Mouse (Mus musculus): ENCODE measurements around the gene Art5. TPM values are rescaled to one million over a fixed set of nuclear protein-coding genes. Genes with fewer than 3 reads are reported as not detected.

Art5 gene
- polyA plus RNA-seq (2015; fragmentation: Nextera tagmentation; extraction: Ambion mirVana): 1.2 and 1.8 TPM in 2 replicates

DNA sequence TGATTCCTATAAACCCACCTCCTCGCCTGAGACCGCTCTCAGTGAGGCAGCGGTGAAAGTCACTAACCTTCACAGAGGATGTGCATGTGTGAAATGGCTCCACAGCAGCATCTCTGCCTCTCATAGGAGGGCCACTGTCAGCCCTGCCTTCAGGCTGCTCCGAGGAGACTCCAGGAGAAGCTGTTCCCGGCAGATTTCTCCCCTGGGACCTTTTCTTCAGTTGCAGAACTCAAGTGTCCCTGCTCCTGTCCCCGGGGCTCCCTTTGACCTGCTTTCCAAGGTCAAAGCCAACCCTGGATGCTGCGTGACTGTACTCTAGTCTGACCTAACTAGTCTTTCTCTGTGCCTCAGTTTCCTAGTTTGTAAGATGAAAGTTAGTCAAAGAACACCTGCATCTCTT is at the start of gene Art5:
Gene Art5 (minus strand): TSS at position 319 of the 400 bp plus-strand sequence.
- WGBS: 75% methylated on average over 7 of the region's 7 CpGs
- peaks cover 4% of the 10 kb centered on the region; the same call in 1 of the 2 replicates for H3K4me1 ChIP-seq
- no peak for ATAC-seq (ENCODE audit: insufficient number of reproducible peaks, insufficient read depth, low FRiP score, low TSS enrichment, low read depth)

DNA sequence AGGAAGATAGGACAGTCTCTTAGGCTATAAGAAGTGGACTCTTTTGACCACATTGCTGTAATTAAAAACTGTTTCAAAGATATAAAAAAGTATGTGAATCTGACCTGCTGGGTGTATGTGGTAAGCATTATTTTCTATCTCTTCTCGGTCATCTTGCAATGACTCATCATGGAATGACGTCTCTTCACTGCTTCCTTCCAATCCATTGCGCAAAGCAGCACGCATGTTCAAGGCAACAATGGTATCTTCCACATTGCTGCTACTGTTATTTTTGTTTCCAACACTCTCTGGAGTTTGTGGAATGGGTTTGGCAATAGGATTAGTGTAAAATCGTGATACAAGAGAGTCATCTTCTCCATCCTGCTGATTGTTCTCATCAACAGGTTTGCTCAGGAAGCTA is 44.4 kb upstream of the Art5 start:
- 95% methylated on average over 5 of the region's 5 CpGs for WGBS
- Histone ChIP-seq H3K36me3 (peaks cover 56% of the 10 kb centered on the region), H3K27ac (no peak overlapping the region), H3K4me1 (no peaks in the 10 kb centered on the region), H3K4me2 (no peak overlapping the region), H3K9ac (no peak overlapping the region), H3K4me3 (no peak overlapping the region), H3K27me3 (no peaks in the 10 kb centered on the region), H3K9me3 (no peaks in the 10 kb centered on the region)
- no peak for ATAC-seq (ENCODE audit: insufficient number of reproducible peaks, insufficient read depth, low FRiP score, low TSS enrichment, low read depth)

More for the DNA sequence above, at the start of gene Art5:
- Histone ChIP-seq H3K27ac (no peak within 1 kb of the TSS), H3K4me3 (no peak within 1 kb of the TSS), H3K9me3 (no peaks in the 10 kb centered on the region), H3K4me2 (no peak within 1 kb of the TSS), H3K9ac (no peak within 1 kb of the TSS), H3K36me3 (no peaks in the 10 kb centered on the region), H3K27me3 (no peaks in the 10 kb centered on the region)

DNA sequence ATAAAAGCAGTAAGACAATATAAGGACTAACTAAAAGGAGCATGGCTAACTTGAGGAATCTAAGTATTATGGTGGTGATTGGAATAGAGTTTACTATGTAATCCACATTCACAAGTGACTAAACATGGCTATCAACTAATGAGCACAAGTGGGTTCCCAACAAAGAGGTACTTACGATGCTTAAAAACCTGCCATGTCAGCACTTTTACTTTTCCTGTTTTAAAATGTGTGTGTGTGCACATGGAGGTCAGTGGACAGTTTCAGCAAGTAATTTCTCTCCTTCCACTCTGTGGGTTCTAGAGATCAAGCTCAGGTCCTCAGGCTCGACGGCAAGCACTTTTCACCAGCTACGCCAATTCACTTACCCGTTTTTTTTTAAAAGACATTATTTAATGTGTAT is 28.6 kb upstream of the Art5 start:
- H3K27me3 ChIP-seq: no peaks in the 10 kb centered on the region
- WGBS: 95% methylated on average over 5 of the region's 5 CpGs
- no peaks in the 10 kb centered on the region for H3K9me3 ChIP-seq
- H3K27ac ChIP-seq: no peak overlapping the region
- no peak overlapping the region for H3K4me2 ChIP-seq
- H3K4me1 ChIP-seq: no peaks in the 10 kb centered on the region
- ATAC-seq (ENCODE audit: insufficient number of reproducible peaks, insufficient read depth, low FRiP score, low TSS enrichment, low read depth): no peak
- no peak overlapping the region for H3K4me3 ChIP-seq
- no peak overlapping the region for H3K9ac ChIP-seq
- H3K36me3 ChIP-seq: peaks cover 85% of the 10 kb centered on the region

DNA sequence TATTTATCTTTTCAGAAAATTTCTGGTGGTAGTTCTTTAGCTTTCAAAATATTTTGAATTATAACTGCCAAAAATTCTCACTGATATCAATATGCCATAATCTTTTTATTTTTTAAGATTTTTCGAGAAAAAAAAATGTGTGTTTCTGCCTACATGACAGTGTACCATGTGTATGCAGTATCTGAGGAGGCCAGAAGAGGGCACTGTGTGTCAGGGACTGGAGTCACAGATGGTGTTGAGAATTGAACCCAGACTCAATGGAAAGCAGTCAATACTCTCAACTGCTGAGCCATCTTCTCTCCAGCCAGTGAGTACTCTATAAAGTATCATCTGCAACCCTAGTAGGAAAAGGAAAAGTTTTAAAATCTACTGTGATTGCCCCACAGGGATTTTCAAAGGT is 28.2 kb upstream of the Art5 start:
- H3K4me3 ChIP-seq: no peak overlapping the region
- no peak overlapping the region for H3K4me2 ChIP-seq
- ATAC-seq (ENCODE audit: insufficient number of reproducible peaks, insufficient read depth, low FRiP score, low TSS enrichment, low read depth): no peak
- no peaks in the 10 kb centered on the region for H3K27me3 ChIP-seq
- no peak overlapping the region for H3K27ac ChIP-seq
- WGBS: 95% methylated on average over 1 of the region's 1 CpGs
- peaks cover 86% of the 10 kb centered on the region for H3K36me3 ChIP-seq
- no peaks in the 10 kb centered on the region for H3K4me1 ChIP-seq
- H3K9ac ChIP-seq: no peak overlapping the region
- no peaks in the 10 kb centered on the region for H3K9me3 ChIP-seq

DNA sequence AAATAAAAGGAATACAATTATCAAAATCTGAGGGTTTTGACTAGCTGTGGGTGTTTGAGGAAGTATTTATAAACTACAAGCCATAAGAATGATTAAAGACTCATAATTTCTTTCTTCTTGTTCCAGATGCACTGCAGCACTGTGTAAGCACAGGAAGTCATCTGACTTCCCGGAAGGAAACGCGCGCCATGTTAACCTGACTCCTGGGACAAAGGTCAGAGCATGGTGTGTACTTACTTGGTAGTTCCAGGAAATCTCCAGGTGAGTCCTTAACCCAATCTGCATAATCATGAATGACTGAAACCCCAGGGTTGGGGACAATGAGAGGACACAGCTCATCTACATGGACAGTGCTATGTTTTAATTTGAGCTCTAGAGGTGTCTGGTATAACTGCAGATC is 23.1 kb upstream of the Art5 start:
- no peak overlapping the region for H3K27ac ChIP-seq
- no peaks in the 10 kb centered on the region for H3K9me3 ChIP-seq
- H3K4me3 ChIP-seq: no peak overlapping the region
- WGBS: 93% methylated on average over 4 of the region's 4 CpGs
- H3K36me3 ChIP-seq: peaks cover 81% of the 10 kb centered on the region
- H3K9ac ChIP-seq: no peak overlapping the region
- H3K4me1 ChIP-seq: no peaks in the 10 kb centered on the region
- no peaks in the 10 kb centered on the region for H3K27me3 ChIP-seq
- H3K4me2 ChIP-seq: no peak overlapping the region
- no peak for ATAC-seq (ENCODE audit: insufficient number of reproducible peaks, insufficient read depth, low FRiP score, low TSS enrichment, low read depth)

DNA sequence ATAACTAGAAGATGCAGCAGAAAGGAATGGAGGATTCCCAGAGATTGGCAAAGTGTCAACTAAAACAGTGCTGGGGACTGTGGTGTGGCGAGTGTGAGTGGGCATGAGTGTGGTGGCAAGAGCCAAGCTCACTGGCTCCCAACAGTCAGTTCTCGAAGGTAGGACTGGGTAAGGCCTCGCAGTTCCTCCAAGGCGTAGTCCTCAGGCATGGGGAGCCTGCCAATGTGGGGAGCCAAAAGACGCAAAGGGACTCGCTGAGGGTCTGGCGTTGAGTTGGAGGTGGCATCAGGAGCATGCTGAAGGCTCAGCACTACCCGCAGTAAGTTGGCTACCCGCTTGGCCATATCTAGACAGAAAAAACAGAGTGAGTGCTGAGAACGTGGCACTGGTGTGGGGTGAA is 11.0 kb upstream of the Art5 start:
- Histone ChIP-seq H3K9ac (no peak overlapping the region), H3K9me3 (no peaks in the 10 kb centered on the region), H3K4me3 (no peak overlapping the region), H3K4me1 (no peaks in the 10 kb centered on the region), H3K27me3 (no peaks in the 10 kb centered on the region), H3K27ac (no peak overlapping the region), H3K36me3 (peaks cover 72% of the 10 kb centered on the region), H3K4me2 (no peak overlapping the region)
- 95% methylated on average over 10 of the region's 10 CpGs for WGBS
- ATAC-seq (ENCODE audit: insufficient number of reproducible peaks, insufficient read depth, low FRiP score, low TSS enrichment, low read depth): no peak

DNA sequence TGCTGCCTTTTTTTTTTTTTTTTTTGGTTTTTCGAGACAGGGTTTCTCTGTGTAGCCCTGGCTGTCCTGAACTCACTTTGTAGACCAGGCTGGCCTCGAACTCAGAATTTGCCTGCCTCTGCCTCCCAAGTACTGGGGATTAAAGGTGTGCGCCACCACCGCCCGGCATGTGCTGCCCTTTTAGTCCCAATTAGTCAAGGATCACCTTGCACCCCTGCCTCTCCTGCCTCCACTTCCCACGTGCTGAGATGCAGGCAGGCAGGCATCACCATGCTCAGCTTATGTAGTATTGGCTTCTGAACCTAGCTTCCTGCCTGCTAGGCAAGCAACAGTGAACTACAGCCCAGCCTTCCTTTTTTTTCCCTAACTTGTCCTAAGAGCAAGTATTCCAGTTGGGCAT is 8.1 kb upstream of the Art5 start:
- Histone ChIP-seq H3K4me3 (no peak overlapping the region), H3K27ac (no peak overlapping the region), H3K36me3 (peaks cover 43% of the 10 kb centered on the region), H3K4me1 (no peaks in the 10 kb centered on the region), H3K4me2 (no peak overlapping the region), H3K27me3 (no peaks in the 10 kb centered on the region), H3K9ac (no peak overlapping the region), H3K9me3 (no peaks in the 10 kb centered on the region)
- no peak for ATAC-seq (ENCODE audit: insufficient number of reproducible peaks, insufficient read depth, low FRiP score, low TSS enrichment, low read depth)
- WGBS: 61% methylated on average over 6 of the region's 6 CpGs

DNA sequence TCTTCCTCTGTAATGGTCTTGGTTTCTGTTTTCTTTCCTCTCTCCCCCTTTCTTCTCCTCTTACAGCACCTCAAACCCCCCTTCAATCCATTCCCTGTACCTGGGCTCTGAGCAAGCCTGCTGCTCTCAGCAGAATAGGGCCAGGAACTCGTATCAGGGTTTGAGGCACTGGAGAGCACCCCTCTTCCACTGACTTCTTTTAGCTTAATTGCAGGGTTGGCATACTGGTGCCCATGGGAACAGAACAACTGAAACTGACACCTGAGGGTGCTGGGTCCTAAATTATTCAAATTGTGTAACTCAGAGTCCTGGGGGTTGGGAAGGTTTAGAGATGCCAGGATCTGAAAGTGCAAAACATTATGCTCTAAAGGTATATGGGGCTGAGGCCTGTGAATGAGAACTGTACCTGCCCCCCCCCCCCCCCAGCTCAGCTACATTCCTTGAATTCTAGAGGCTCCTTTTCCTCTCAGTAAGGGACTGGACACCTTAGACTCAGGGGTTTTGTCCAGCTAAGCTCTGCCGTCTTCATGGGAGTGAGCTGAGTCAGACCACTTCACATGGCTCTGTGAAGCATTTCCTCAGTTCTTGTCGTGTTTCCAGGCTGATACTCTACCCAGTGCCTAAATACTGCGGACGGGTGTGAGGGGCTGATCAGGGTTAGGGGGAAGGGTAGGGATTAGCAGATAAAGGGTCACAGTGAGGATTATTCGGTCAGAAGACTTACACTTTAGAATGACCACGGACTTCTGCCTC is 7.5 kb upstream of the Art5 start, which contains the start of gene Chrna10:
Gene Chrna10 (minus strand): TSS at position 250 of the 753 bp plus-strand sequence.
- H3K9ac ChIP-seq: no peak within 1 kb of the TSS
- WGBS: 47% methylated on average over 7 of the region's 7 CpGs
- no peaks in the 10 kb centered on the region for H3K4me1 ChIP-seq
- no peak within 1 kb of the TSS for H3K27ac ChIP-seq
- ATAC-seq (ENCODE audit: insufficient number of reproducible peaks, insufficient read depth, low FRiP score, low TSS enrichment, low read depth): no peak
- H3K4me2 ChIP-seq: no peak within 1 kb of the TSS
- no peaks in the 10 kb centered on the region for H3K27me3 ChIP-seq
- H3K9me3 ChIP-seq: no peaks in the 10 kb centered on the region
- peaks cover 36% of the 10 kb centered on the region for H3K36me3 ChIP-seq
- H3K4me3 ChIP-seq: no peak within 1 kb of the TSS

DNA sequence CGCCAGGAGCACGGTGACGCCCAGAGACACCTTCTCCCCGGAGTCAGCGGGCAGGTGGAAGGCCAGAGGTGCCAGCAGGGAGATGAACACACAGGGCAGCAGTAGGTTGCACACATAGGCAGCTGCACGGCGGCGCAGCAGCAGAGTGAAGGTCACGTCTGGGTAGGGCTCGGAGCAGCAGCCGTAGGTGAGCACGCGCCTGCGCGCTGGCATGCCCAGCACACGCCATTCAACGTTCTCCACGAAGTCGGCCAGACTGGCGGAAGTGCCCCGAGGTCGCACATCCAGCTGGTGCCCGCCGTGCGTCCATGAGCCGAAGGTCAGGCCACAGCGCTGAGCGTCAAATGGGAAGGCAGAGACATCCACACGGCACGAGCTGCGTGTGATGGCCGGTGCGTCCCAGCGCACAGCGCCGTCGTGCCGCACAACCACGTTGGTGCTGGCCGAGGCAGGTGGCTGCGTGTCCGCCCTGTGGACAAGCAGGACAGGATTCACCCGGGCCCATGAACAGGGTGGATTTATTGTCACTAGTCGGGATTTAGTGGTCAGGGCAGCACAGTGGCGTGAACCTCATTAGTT is 4.0 kb upstream of the Art5 start:
- Histone ChIP-seq H3K9me3 (no peaks in the 10 kb centered on the region), H3K27ac (no peak overlapping the region), H3K4me1 (no peaks in the 10 kb centered on the region), H3K9ac (no peak overlapping the region), H3K4me2 (no peak overlapping the region), H3K36me3 (peaks cover 2% of the 10 kb centered on the region), H3K27me3 (no peaks in the 10 kb centered on the region), H3K4me3 (no peak overlapping the region)
- no peak for ATAC-seq (ENCODE audit: insufficient number of reproducible peaks, insufficient read depth, low FRiP score, low TSS enrichment, low read depth)
- 84% methylated on average over 45 of the region's 45 CpGs for WGBS

DNA sequence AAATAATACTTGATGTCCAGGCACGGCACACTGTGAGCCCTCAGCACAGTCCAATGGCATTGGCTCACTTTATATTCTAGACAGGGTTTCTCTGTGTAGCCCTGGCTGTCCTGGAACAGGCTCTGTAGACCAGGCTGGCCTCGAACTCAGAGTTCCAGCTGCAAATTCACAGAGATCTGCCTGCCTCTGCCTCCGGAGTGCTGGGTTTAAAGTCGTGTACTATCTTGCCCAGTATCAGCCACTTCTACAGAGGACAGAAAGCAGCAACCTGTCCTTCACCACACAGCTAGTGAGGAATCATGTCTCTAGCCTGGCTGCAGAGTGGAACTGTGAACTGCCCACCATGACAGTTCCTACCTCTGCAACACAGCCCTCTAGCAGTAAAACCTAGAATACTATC is 457 bp upstream of the Art5 start:
- Histone ChIP-seq H3K4me3 (no peak overlapping the region), H3K9ac (no peak overlapping the region), H3K36me3 (no peaks in the 10 kb centered on the region), H3K4me2 (no peak overlapping the region), H3K27me3 (no peaks in the 10 kb centered on the region), H3K27ac (no peak overlapping the region), H3K9me3 (no peaks in the 10 kb centered on the region), H3K4me1 (peaks cover 4% of the 10 kb centered on the region; the same call in 1 of the 2 replicates)
- no peak for ATAC-seq (ENCODE audit: insufficient number of reproducible peaks, insufficient read depth, low FRiP score, low TSS enrichment, low read depth)
- WGBS: 87% methylated on average over 4 of the region's 4 CpGs

DNA sequence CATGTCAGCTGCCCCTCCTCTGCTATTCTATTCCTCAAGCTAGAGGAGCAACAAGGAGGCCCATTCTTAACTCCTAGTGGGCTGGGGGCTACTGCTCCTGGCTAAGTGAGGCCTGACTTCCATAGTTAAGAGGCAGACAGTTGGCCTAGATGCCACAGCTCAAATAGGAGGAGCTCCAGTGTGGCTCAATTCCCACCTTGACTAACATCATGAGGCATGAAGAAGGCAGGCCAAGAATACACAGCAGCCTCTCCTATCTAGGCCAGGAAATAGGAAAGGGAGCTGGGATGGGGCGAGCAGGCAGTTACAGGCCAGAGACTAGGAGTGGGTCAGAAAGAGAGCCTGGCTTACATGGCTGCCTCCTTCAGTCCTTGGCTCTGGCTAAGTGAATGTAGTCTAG is 1.1 kb downstream of the Art5 start:
- Histone ChIP-seq H3K36me3 (no peaks in the 10 kb centered on the region), H3K4me2 (no peak overlapping the region), H3K27ac (no peak overlapping the region), H3K4me3 (no peak overlapping the region), H3K9ac (no peak overlapping the region), H3K9me3 (no peaks in the 10 kb centered on the region), H3K4me1 (peaks cover 4% of the 10 kb centered on the region; the same call in 1 of the 2 replicates), H3K27me3 (no peaks in the 10 kb centered on the region)
- 81% methylated on average over 1 of the region's 1 CpGs for WGBS
- no peak for ATAC-seq (ENCODE audit: insufficient number of reproducible peaks, insufficient read depth, low FRiP score, low TSS enrichment, low read depth)

DNA sequence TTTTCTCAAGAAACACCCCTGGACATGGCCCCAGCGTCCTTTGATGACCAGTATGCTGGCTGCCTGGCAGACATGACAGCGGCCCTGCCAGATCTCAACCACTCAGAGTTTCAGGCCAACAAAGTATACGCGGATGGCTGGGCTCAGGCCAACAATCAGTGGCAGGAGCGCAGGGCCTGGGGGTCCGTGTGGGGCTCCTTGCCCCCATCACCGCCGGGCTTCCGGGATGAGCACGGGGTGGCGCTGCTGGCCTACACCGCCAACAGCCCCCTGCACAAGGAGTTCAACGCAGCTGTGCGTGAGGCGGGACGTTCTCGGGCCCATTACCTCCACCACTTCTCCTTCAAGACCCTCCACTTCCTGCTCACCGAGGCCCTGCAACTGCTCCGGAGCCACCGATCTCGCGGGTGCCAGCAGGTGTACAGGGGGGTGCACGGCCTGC is 2.6 kb downstream of the Art5 start:
- Histone ChIP-seq H3K4me3 (peak overlapping the region; percentile 17), H3K9ac (peak overlapping the region; percentile 54), H3K36me3 (no peaks in the 10 kb centered on the region), H3K27me3 (no peaks in the 10 kb centered on the region), H3K9me3 (no peaks in the 10 kb centered on the region), H3K27ac (no peak overlapping the region), H3K4me1 (peaks cover 4% of the 10 kb centered on the region; the same call in 1 of the 2 replicates), H3K4me2 (peak overlapping the region; percentile 56)
- ATAC-seq (ENCODE audit: insufficient number of reproducible peaks, insufficient read depth, low FRiP score, low TSS enrichment, low read depth): no peak
- WGBS: 15% methylated on average over 23 of the region's 23 CpGs

All from embryonic facial prominence, embryonic 13.5 days (tissue).